9 mouse cellular contexts compared by ENCODE assay signal in the genomic region with DNA sequence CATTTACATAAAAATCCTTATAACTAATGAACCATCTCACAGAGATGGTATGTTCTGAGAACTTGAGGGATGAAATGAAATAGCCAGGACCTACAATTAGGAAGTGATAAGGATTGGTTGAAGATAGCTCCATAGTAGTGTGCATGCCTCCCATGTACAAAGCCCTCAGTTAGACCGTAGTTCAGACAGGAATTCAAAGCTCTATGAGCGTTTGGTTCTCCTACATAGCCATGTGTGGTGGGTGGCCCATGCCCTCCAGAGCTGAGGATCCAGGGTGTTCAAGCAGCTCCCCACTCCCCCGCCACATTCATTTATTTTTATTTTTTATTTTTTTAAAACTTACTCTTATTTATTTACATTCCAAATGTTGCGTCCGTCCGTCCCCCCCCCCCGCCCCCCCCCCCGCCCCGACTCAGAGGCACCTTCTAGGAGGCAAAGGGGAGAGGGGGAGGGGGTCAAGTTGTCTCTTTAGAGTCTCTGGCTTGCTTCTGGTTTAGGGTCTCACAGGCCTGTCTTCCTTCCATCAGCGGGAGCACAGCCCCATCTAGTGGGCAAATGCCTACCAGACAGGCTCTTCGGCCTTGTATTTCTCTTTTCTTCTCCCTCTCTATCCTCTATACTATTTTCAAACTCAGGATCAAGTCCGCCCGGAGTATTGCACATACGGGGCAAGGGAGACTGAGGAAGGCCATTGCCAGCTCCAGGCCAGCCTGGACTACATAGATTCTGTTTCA. TPM values are rescaled to one million over a fixed set of nuclear protein-coding genes. Genes with fewer than 3 reads are reported as not detected.
DNase-seq lines count a peak whose midpoint lies in the region; ATAC-seq and TF ChIP-seq lines count a peak whose summit lies in the region.
"Had no signal": no experiment of that assay in that cellular context is flagged by ENCODE, and none has a peak within 500 bp of the region (broad histone marks: within the 10 kb centered on the region; RNA-seq: fewer than 3 reads in every experiment).

No protein-coding gene starts in this region.

- no peak overlapping the region for H3K4me2 ChIP-seq in heart, embryonic 13.5 days
- no peak overlapping the region for H3K4me2 ChIP-seq in kidney, postnatal 0 days (ENCODE audit: low read length)

- H3ac ChIP-seq in C2C12 (ENCODE audit: control insufficient read depth, insufficient read length, low read depth) = no peak overlapping the region

- TF ChIP-seq CTCF in C2C12 (IDR thresholded peaks at IDR 0.05; ENCODE audit: control insufficient read depth, insufficient read depth, insufficient read length) = peak; percentile 74
- peak; percentile 83 for TF ChIP-seq CTCF in kidney, postnatal 0 days (IDR thresholded peaks at IDR 0.05; ENCODE audit: low read depth)
- peak; percentile 91 for TF ChIP-seq CTCF in liver, adult 2 months (IDR thresholded peaks at IDR 0.05; ENCODE audit: low read depth, low read length)

- 0 out of 2 replicates have a peak overlapping the region, but pooled peaks have one; percentile 19 for H3K9ac ChIP-seq in heart, embryonic 13.5 days
- H3K9ac ChIP-seq in kidney, postnatal 0 days (ENCODE audit: low read depth, low read length) = no peak overlapping the region
- H3K9ac ChIP-seq in liver, adult 2 months (ENCODE audit: low read depth, low read length) = no peak overlapping the region

- no peak for ATAC-seq in heart, embryonic 13.5 days (ENCODE audit: extremely low read depth, insufficient number of reproducible peaks, low FRiP score, low TSS enrichment)
- ATAC-seq in kidney, postnatal 0 days (replicated peaks; ENCODE audit: low FRiP score, low read depth) = peak; percentile 50

- WGBS in heart, embryonic 13.5 days = 24% methylated on average over 11 of the region's 14 CpGs
- WGBS in kidney, postnatal 0 days = 26% methylated on average over 8 of the region's 14 CpGs
- 21% methylated on average over 14 of the region's 14 CpGs for WGBS in liver, adult 2 months

- H3K27me3 ChIP-seq in C2C12 (ENCODE audit: control insufficient read depth, insufficient read depth, insufficient read length) = no peaks in the 10 kb centered on the region
- H3K27me3 ChIP-seq in heart, embryonic 13.5 days (replicated peaks) = no peaks in the 10 kb centered on the region
- H3K27me3 ChIP-seq in kidney, postnatal 0 days (ENCODE audit: insufficient read depth, low read length) = no peaks in the 10 kb centered on the region
- H3K27me3 ChIP-seq in liver, adult 2 months (ENCODE audit: control insufficient read depth, insufficient read depth, low read length) = no peaks in the 10 kb centered on the region

- peak; percentile 46 to 65 for DNase-seq in adrenal gland, adult 18-20 months (ENCODE audit: low spot score in 2 of 2)
- DNase-seq in embryo, embryonic 11.5 days (ENCODE audit: low read depth, low spot score) = peak; percentile 69
- peak; percentile 89 for DNase-seq in kidney, postnatal 0 days (ENCODE audit: low spot score)
- DNase-seq in liver, adult 2 months (ENCODE audit: extremely low read depth, low read depth, low spot score) = peak; percentile 19
- DNase-seq in neural tube, embryonic 10.5 days (ENCODE audit: extremely low spot score, low spot score) = peak; percentile 81
- DNase-seq in telencephalon, adult 2 months (ENCODE audit: low read depth, low spot score) = peak; percentile 13

- H3K9me3 ChIP-seq in heart, embryonic 13.5 days = no peaks in the 10 kb centered on the region
- H3K9me3 ChIP-seq in kidney, postnatal 0 days (replicated peaks; ENCODE audit: low read length) = no peaks in the 10 kb centered on the region

- H3K27ac ChIP-seq in heart, embryonic 13.5 days (replicated peaks) = no peak overlapping the region
- no peak overlapping the region for H3K27ac ChIP-seq in kidney, postnatal 0 days
- no peak overlapping the region for H3K27ac ChIP-seq in liver, adult 2 months (replicated peaks; ENCODE audit: insufficient read depth, low read depth, low read length)

- H3K4me3 ChIP-seq in C2C12 (ENCODE audit: insufficient read depth, poor library complexity, severe bottlenecking) = no peak overlapping the region
- no peak overlapping the region for H3K4me3 ChIP-seq in heart, embryonic 13.5 days
- no peak overlapping the region for H3K4me3 ChIP-seq in kidney, postnatal 0 days (replicated peaks; ENCODE audit: low read depth, low read length)
- H3K4me3 ChIP-seq in liver, adult 2 months (ENCODE audit: insufficient read depth, low read depth, low read length) = no peak overlapping the region

- H3K4me1 ChIP-seq in heart, embryonic 13.5 days = no peaks in the 10 kb centered on the region
- H3K4me1 ChIP-seq in kidney, postnatal 0 days (replicated peaks; ENCODE audit: insufficient read depth, low read length) = no peaks in the 10 kb centered on the region
- H3K4me1 ChIP-seq in liver, adult 2 months (ENCODE audit: control insufficient read depth, insufficient read depth, low read length) = no peaks in the 10 kb centered on the region

- no peaks in the 10 kb centered on the region for H3K79me3 ChIP-seq in C2C12 (ENCODE audit: low read depth)

- no peak for TF ChIP-seq POLR2A in liver, adult 2 months (IDR thresholded peaks at IDR 0.05; ENCODE audit: extremely low read depth, insufficient read depth, low read length)

- H3K36me3 ChIP-seq in C2C12 (ENCODE audit: control insufficient read depth, insufficient read depth) = no peaks in the 10 kb centered on the region
- H3K36me3 ChIP-seq in heart, embryonic 13.5 days = no peaks in the 10 kb centered on the region
- no peaks in the 10 kb centered on the region for H3K36me3 ChIP-seq in kidney, postnatal 0 days (ENCODE audit: insufficient read depth, low read length)
- H3K36me3 ChIP-seq in liver, adult 2 months (ENCODE audit: control insufficient read depth, insufficient read depth, low read length) = no peaks in the 10 kb centered on the region

- H3K79me2 ChIP-seq in C2C12 (ENCODE audit: control insufficient read depth, insufficient read depth) = no peaks in the 10 kb centered on the region
- H3K79me2 ChIP-seq in liver, adult 2 months (ENCODE audit: control insufficient read depth, insufficient read depth, low read length) = no peaks in the 10 kb centered on the region

TF ChIP-seq in C2C12, 6 proteins besides CTCF, POLR2A, EP300 and RAD21:
- TF ChIP-seq MYOD1 (IDR thresholded peaks at IDR 0.05; ENCODE audit: control insufficient read depth, insufficient read length, low read depth) = no peak
- no peak for TF ChIP-seq FOSL1 (IDR thresholded peaks at IDR 0.05; ENCODE audit: insufficient read depth, low read length, poor library complexity, severe bottlenecking)
- TF ChIP-seq MYOG (IDR thresholded peaks at IDR 0.05; ENCODE audit: control insufficient read depth, extremely low read depth, insufficient read length) = no peak
- TF ChIP-seq MAX (IDR thresholded peaks at IDR 0.05) = no peak
- TF ChIP-seq CEBPB (IDR thresholded peaks at IDR 0.05; ENCODE audit: low read depth) = no peak
- TF ChIP-seq USF1 (IDR thresholded peaks at IDR 0.05; ENCODE audit: low read depth) = no peak
TF ChIP-seq in C2C12: peak in this region for 0.

RNA-seq across cellular contexts. Expression of gene Vmn2r27, which starts 28.7 kb away (rescaled TPM):
- polyA plus RNA-seq in C2C12 (2012; fragmentation: generic; extraction: Trizol) = not detected
- not detected for total RNA-seq in adrenal gland, adult 18-20 months (2021)
- polyA plus RNA-seq in heart, embryonic 13.5 days (2015; fragmentation: Nextera tagmentation; extraction: Ambion mirVana) = not detected in 2 replicates
- not detected in 2 replicates for polyA plus RNA-seq in kidney, postnatal 0 days (2015; fragmentation: Nextera tagmentation; extraction: Ambion mirVana)
- not detected in 2 replicates for total RNA-seq in liver, adult 2 months (2014; rRNA removed)
- polyA plus RNA-seq in liver, adult 2 months (2012; rRNA removed) = not detected in 2 replicates
- polyA plus RNA-seq: gonadal fat pad, adult 2 months had no signal

RNA-seq across cellular contexts. Expression of gene Cd163, which starts 44.1 kb away (rescaled TPM):
- 0.06 TPM for polyA plus RNA-seq in C2C12 (2012; fragmentation: generic; extraction: Trizol)
- total RNA-seq in adrenal gland, adult 18-20 months (2021) = 10 to 100 TPM in 1 of 2 experiments, 1 to 10 TPM in 1; 5.2 to 15.1 TPM
- 0.07 TPM in 1 of 2 replicates, not detected in the other for polyA plus RNA-seq in heart, embryonic 13.5 days (2015; fragmentation: Nextera tagmentation; extraction: Ambion mirVana)
- polyA plus RNA-seq in kidney, postnatal 0 days (2015; fragmentation: Nextera tagmentation; extraction: Ambion mirVana) = 0.75 and 0.88 TPM in 2 replicates
- 6.4 and 15.7 TPM in 2 replicates for total RNA-seq in liver, adult 2 months (2014; rRNA removed)
- 1.1 TPM in 2 replicates for polyA plus RNA-seq in liver, adult 2 months (2012; rRNA removed)

Comparison
In these comparisons a context has a peak if more than half of its experiments do, and no peak if none do; other contexts are left out.
1. DNase-seq: peak in every context shown above with its lines; median percentile 89 in kidney, postnatal 0 days; 81 in neural tube, embryonic 10.5 days; 69 in embryo, embryonic 11.5 days; 56 in adrenal gland, adult 18-20 months; 19 in liver, adult 2 months; 13 in telencephalon, adult 2 months.